In genomic region chr11:83473235-83474016, GRCm38 (mm10) we compare ENCODE assay signal across 9 mouse cellular contexts. TPM values are rescaled to one million over a fixed set of nuclear protein-coding genes. Genes with fewer than 3 reads are reported as not detected.
DNase-seq lines count a peak whose midpoint lies in the region; ATAC-seq lines count a peak whose summit lies in the region.
"Had no signal": no experiment of that assay in that cellular context is flagged by ENCODE, and none has a peak within 500 bp of the region (broad histone marks: within the 10 kb centered on the region; RNA-seq: fewer than 3 reads in every experiment).

No protein-coding gene starts in this region.

- H3K9ac ChIP-seq in hindbrain, embryonic 14.5 days: peak overlapping the region; percentile 83
- H3K9ac ChIP-seq in liver, embryonic 12.5 days: peak overlapping the region; percentile 95
- H3K9ac ChIP-seq in stomach, embryonic 16.5 days (ENCODE audit: low read length): peak overlapping the region; percentile 96

- WGBS in hindbrain, embryonic 14.5 days: 1% methylated on average over 43 of the region's 52 CpGs
- under 1% methylated on average over 45 of the region's 52 CpGs for WGBS in liver, embryonic 12.5 days (ENCODE audit: insufficient replicate concordance)
- WGBS in stomach, embryonic 16.5 days: under 1% methylated on average over 41 of the region's 52 CpGs

- H3K4me2 ChIP-seq in hindbrain, embryonic 14.5 days (replicated peaks): peak overlapping the region; percentile 98
- H3K4me2 ChIP-seq in liver, embryonic 12.5 days: peak overlapping the region; percentile 84
- H3K4me2 ChIP-seq in stomach, embryonic 16.5 days (ENCODE audit: low read depth, low read length): peak overlapping the region; percentile 90

- DNase-seq in embryo, embryonic 10 days (ENCODE audit: low spot score): peak; percentile 50
- DNase-seq in embryo, embryonic 9.5 days (ENCODE audit: extremely low spot score): no peak
- peak; percentile 29 to 36 for DNase-seq in B cell, adult 2 months
- DNase-seq in hindbrain, embryonic 14.5 days (ENCODE audit: low spot score): no peak
- no peak for DNase-seq in testis, postnatal 10 days (ENCODE audit: low spot score)

- H3K27ac ChIP-seq in hindbrain, embryonic 14.5 days: peak overlapping the region; percentile 98
- peak overlapping the region; percentile 84 for H3K27ac ChIP-seq in liver, embryonic 12.5 days
- peak overlapping the region; percentile 96 for H3K27ac ChIP-seq in stomach, embryonic 16.5 days (ENCODE audit: low read length)

- H3K9me3 ChIP-seq in hindbrain, embryonic 14.5 days (ENCODE audit: control insufficient read depth, low read length): no peaks in the 10 kb centered on the region
- H3K9me3 ChIP-seq in liver, embryonic 12.5 days (replicated peaks): no peaks in the 10 kb centered on the region
- no peaks in the 10 kb centered on the region for H3K9me3 ChIP-seq in stomach, embryonic 16.5 days (replicated peaks; ENCODE audit: control insufficient read depth, low read length)

- peaks cover 19% of the 10 kb centered on the region for H3K36me3 ChIP-seq in hindbrain, embryonic 14.5 days (replicated peaks; ENCODE audit: control insufficient read depth, insufficient read depth)
- H3K36me3 ChIP-seq in liver, embryonic 12.5 days: peaks cover 26% of the 10 kb centered on the region
- no peaks in the 10 kb centered on the region for H3K36me3 ChIP-seq in stomach, embryonic 16.5 days (ENCODE audit: control insufficient read depth, insufficient read depth, low read length)

- peaks cover 13% of the 10 kb centered on the region for H3K4me1 ChIP-seq in hindbrain, embryonic 14.5 days (replicated peaks; ENCODE audit: control insufficient read depth, insufficient read depth, low read length)
- peaks cover 33% of the 10 kb centered on the region for H3K4me1 ChIP-seq in liver, embryonic 12.5 days
- H3K4me1 ChIP-seq in stomach, embryonic 16.5 days (ENCODE audit: control insufficient read depth, insufficient read depth, low read length): peaks cover 17% of the 10 kb centered on the region

- no peaks in the 10 kb centered on the region for H3K27me3 ChIP-seq in hindbrain, embryonic 14.5 days (ENCODE audit: control insufficient read depth, insufficient read depth, low read length)
- H3K27me3 ChIP-seq in liver, embryonic 12.5 days (replicated peaks): peaks cover 14% of the 10 kb centered on the region; the same call in 1 of the 2 replicates
- no peaks in the 10 kb centered on the region for H3K27me3 ChIP-seq in stomach, embryonic 16.5 days (ENCODE audit: control insufficient read depth, insufficient read depth, low read length)

- peak; percentile 7; the same call in 1 of the 2 replicates for ATAC-seq in common myeloid progenitor, adult 5-6 weeks (replicated peaks; ENCODE audit: low read depth, poor library complexity, severe bottlenecking)
- peak; percentile 89 for ATAC-seq in hindbrain, embryonic 14.5 days (ENCODE audit: low FRiP score)
- peak; percentile 68 for ATAC-seq in liver, embryonic 12.5 days
- ATAC-seq in stomach, embryonic 16.5 days (ENCODE audit: insufficient read depth, low FRiP score): peak; percentile 79

- peak overlapping the region; percentile 90 for H3K4me3 ChIP-seq in hindbrain, embryonic 14.5 days (replicated peaks; ENCODE audit: low read length)
- H3K4me3 ChIP-seq in liver, embryonic 12.5 days: peak overlapping the region; percentile 95
- H3K4me3 ChIP-seq in stomach, embryonic 16.5 days (replicated peaks; ENCODE audit: low read length): peak overlapping the region; percentile 80

RNA-seq across cellular contexts. Expression of gene Taf15, which starts 0.5 kb away (rescaled TPM):
- 41.6 and 73.3 TPM in 2 replicates for total RNA-seq in common myeloid progenitor, adult 5-6 weeks (2017)
- polyA plus RNA-seq in hindbrain, embryonic 14.5 days (2014; fragmentation: Nextera tagmentation; extraction: Ambion mirVana): 9.4 and 11.3 TPM in 2 replicates
- polyA plus RNA-seq in liver, embryonic 12.5 days (2016; fragmentation: Nextera tagmentation; extraction: Ambion mirVana): 5.7 and 6.1 TPM in 2 replicates
- polyA plus RNA-seq in stomach, embryonic 16.5 days (2015; fragmentation: Nextera tagmentation; extraction: Ambion mirVana): 9.7 TPM in 2 replicates

RNA-seq across cellular contexts. Expression of gene Mmp28, which starts 10.6 kb away (rescaled TPM):
- total RNA-seq in common myeloid progenitor, adult 5-6 weeks (2017): 0.37 and 0.92 TPM in 2 replicates
- 3.9 and 4.2 TPM in 2 replicates for polyA plus RNA-seq in hindbrain, embryonic 14.5 days (2014; fragmentation: Nextera tagmentation; extraction: Ambion mirVana)
- 0.24 and 0.31 TPM in 2 replicates for polyA plus RNA-seq in liver, embryonic 12.5 days (2016; fragmentation: Nextera tagmentation; extraction: Ambion mirVana)
- 3.3 and 4.3 TPM in 2 replicates for polyA plus RNA-seq in stomach, embryonic 16.5 days (2015; fragmentation: Nextera tagmentation; extraction: Ambion mirVana)
- total RNA-seq: neutrophil, adult 5-6 weeks had no signal

RNA-seq across cellular contexts. Expression of gene 1700020L24Rik, which starts 35.9 kb away (rescaled TPM):
- total RNA-seq in common myeloid progenitor, adult 5-6 weeks (2017): 4.6 and 9.0 TPM in 2 replicates
- polyA plus RNA-seq in hindbrain, embryonic 14.5 days (2014; fragmentation: Nextera tagmentation; extraction: Ambion mirVana): 0.39 and 0.60 TPM in 2 replicates
- 0.22 and 0.70 TPM in 2 replicates for polyA plus RNA-seq in liver, embryonic 12.5 days (2016; fragmentation: Nextera tagmentation; extraction: Ambion mirVana)
- polyA plus RNA-seq in stomach, embryonic 16.5 days (2015; fragmentation: Nextera tagmentation; extraction: Ambion mirVana): 0.21 TPM in 1 of 2 replicates, not detected in the other

RNA-seq across cellular contexts. Expression of gene Gas2l2, which starts 44.2 kb away (rescaled TPM):
- total RNA-seq in common myeloid progenitor, adult 5-6 weeks (2017): not detected in 2 replicates
- 0.97 and 1.5 TPM in 2 replicates for polyA plus RNA-seq in hindbrain, embryonic 14.5 days (2014; fragmentation: Nextera tagmentation; extraction: Ambion mirVana)
- not detected in 2 replicates for polyA plus RNA-seq in liver, embryonic 12.5 days (2016; fragmentation: Nextera tagmentation; extraction: Ambion mirVana)
- polyA plus RNA-seq in stomach, embryonic 16.5 days (2015; fragmentation: Nextera tagmentation; extraction: Ambion mirVana): 0.14 TPM in 2 replicates
- total RNA-seq: neutrophil, adult 5-6 weeks had no signal

RNA-seq across cellular contexts. Expression of gene Heatr9, which starts 48.5 kb away (rescaled TPM):
- not detected in 2 replicates for total RNA-seq in common myeloid progenitor, adult 5-6 weeks (2017)
- not detected in 2 replicates for polyA plus RNA-seq in hindbrain, embryonic 14.5 days (2014; fragmentation: Nextera tagmentation; extraction: Ambion mirVana)
- not detected in 2 replicates for polyA plus RNA-seq in liver, embryonic 12.5 days (2016; fragmentation: Nextera tagmentation; extraction: Ambion mirVana)
- not detected in 2 replicates for polyA plus RNA-seq in stomach, embryonic 16.5 days (2015; fragmentation: Nextera tagmentation; extraction: Ambion mirVana)
- total RNA-seq: neutrophil, adult 5-6 weeks had no signal

Comparison
In these comparisons a context has a peak if more than half of its experiments do, and no peak if none do; other contexts are left out.
1. DNase-seq: peak in embryo, embryonic 10 days (single experiment) and B cell, adult 2 months (2 of 2); none in embryo, embryonic 9.5 days (single experiment), hindbrain, embryonic 14.5 days (single experiment) and testis, postnatal 10 days (single experiment).
2. ATAC-seq: peak in every context shown above with its lines; median percentile 89 in hindbrain, embryonic 14.5 days; 79 in stomach, embryonic 16.5 days; 68 in liver, embryonic 12.5 days; 7 in common myeloid progenitor, adult 5-6 weeks.
3. Peak in every context shown above with its lines, with median percentiles within 50 percentile points of each other: H3K27ac ChIP-seq, H3K4me2 ChIP-seq, H3K4me3 ChIP-seq and H3K9ac ChIP-seq.